Mouse (Mus musculus): ENCODE measurements around the gene Npepps. TPM values are rescaled to one million over a fixed set of nuclear protein-coding genes. Genes with fewer than 3 reads are reported as not detected.
"Not testable (repeated sequence)": the region's sequence is repeated elsewhere in the genome, so short reads cannot be mapped to it uniquely, and the experiment has no call there.

Npepps gene
- polyA plus RNA-seq, 1 experiment from 2014 or later, result 85.5 TPM

- peaks cover 98% of the 10 kb centered on the region for H3K36me3 ChIP-seq (replicated peaks)
- H3K4me1 ChIP-seq, result no peaks in the 10 kb centered on the region
- no peak overlapping the region for H3K4me3 ChIP-seq
- no peaks in the 10 kb centered on the region for H3K9me3 ChIP-seq
- WGBS, result 87% methylated on average over 3 of the region's 3 CpGs
- DNase-seq (ENCODE audit: low spot score), result no peak
- H3K27me3 ChIP-seq (replicated peaks; ENCODE audit: low read depth, poor library complexity, severe bottlenecking), result no peaks in the 10 kb centered on the region
- no peak overlapping the region for H3K27ac ChIP-seq (replicated peaks)
These were observed 60.2 kb downstream of the Npepps start for GRCm38 (mm10) chr11:97220211-97220610.

GRCm38 (mm10) chr11:97214411-97214810 lies 66.0 kb downstream of the Npepps start:
- peaks cover 100% of the 10 kb centered on the region for H3K36me3 ChIP-seq (replicated peaks)
- no peaks in the 10 kb centered on the region for H3K4me1 ChIP-seq
- WGBS, result 94% methylated on average over 5 of the region's 5 CpGs
- no peak for DNase-seq (ENCODE audit: low spot score)
- no peak overlapping the region for H3K4me3 ChIP-seq
- no peaks in the 10 kb centered on the region for H3K27me3 ChIP-seq (replicated peaks; ENCODE audit: low read depth, poor library complexity, severe bottlenecking)
- no peaks in the 10 kb centered on the region for H3K9me3 ChIP-seq
- no peak overlapping the region for H3K27ac ChIP-seq (replicated peaks)

- Histone ChIP-seq H3K36me3 (replicated peaks) (peaks cover 99% of the 10 kb centered on the region), H3K4me3 (no peak overlapping the region), H3K27ac (replicated peaks) (no peak overlapping the region), H3K27me3 (replicated peaks; ENCODE audit: low read depth, poor library complexity, severe bottlenecking) (no peaks in the 10 kb centered on the region), H3K9me3 (no peaks in the 10 kb centered on the region), H3K4me1 (no peaks in the 10 kb centered on the region)
- DNase-seq (ENCODE audit: low spot score), result no peak
- whole genome bisulfite sequencing, result 88% methylated on average over 9 of the region's 9 CpGs
These were observed 69.6 kb downstream of the Npepps start for GRCm38 (mm10) chr11:97210728-97211400.

- no peaks in the 10 kb centered on the region for H3K9me3 ChIP-seq
- DNase-seq (ENCODE audit: low spot score), result no peak
- no peak overlapping the region for H3K27ac ChIP-seq (replicated peaks)
- no peaks in the 10 kb centered on the region for H3K4me1 ChIP-seq
- no peaks in the 10 kb centered on the region for H3K27me3 ChIP-seq (replicated peaks; ENCODE audit: low read depth, poor library complexity, severe bottlenecking)
- no peak overlapping the region for H3K4me3 ChIP-seq
- WGBS, result 92% methylated on average over 8 of the region's 8 CpGs
- H3K36me3 ChIP-seq (replicated peaks), result peaks cover 73% of the 10 kb centered on the region
These were observed 73.4 kb downstream of the Npepps start for GRCm38 (mm10) chr11:97207011-97207422.

- H3K36me3 ChIP-seq (replicated peaks), result peaks cover 7% of the 10 kb centered on the region
- no peak overlapping the region for H3K4me3 ChIP-seq
- no peaks in the 10 kb centered on the region for H3K9me3 ChIP-seq
- H3K4me1 ChIP-seq, result peaks cover 2% of the 10 kb centered on the region; the same call in 1 of the 2 replicates
- H3K27me3 ChIP-seq (replicated peaks; ENCODE audit: low read depth, poor library complexity, severe bottlenecking), result no peaks in the 10 kb centered on the region
- DNase-seq (ENCODE audit: low spot score), result no peak
- no peak overlapping the region for H3K27ac ChIP-seq (replicated peaks)
- WGBS, result 87% methylated on average over 6 of the region's 6 CpGs
These were observed 80.9 kb downstream of the Npepps start for GRCm38 (mm10) chr11:97199519-97199918.

GRCm38 (mm10) chr11:97198601-97199000 lies 81.8 kb downstream of the Npepps start:
- H3K27me3 ChIP-seq (replicated peaks; ENCODE audit: low read depth, poor library complexity, severe bottlenecking), result no peaks in the 10 kb centered on the region
- peaks cover 15% of the 10 kb centered on the region; the same call in 1 of the 2 replicates for H3K36me3 ChIP-seq (replicated peaks)
- no peaks in the 10 kb centered on the region for H3K9me3 ChIP-seq
- no peak overlapping the region for H3K4me3 ChIP-seq
- peak; percentile 70 for DNase-seq (ENCODE audit: low spot score)
- 19% methylated on average over 5 of the region's 5 CpGs for WGBS
- no peak overlapping the region for H3K27ac ChIP-seq (replicated peaks)
- H3K4me1 ChIP-seq, result peaks cover 2% of the 10 kb centered on the region; the same call in 1 of the 2 replicates

GRCm38 (mm10) chr11:97197021-97197420 lies 83.4 kb downstream of the Npepps start:
- no peak overlapping the region for H3K27ac ChIP-seq (replicated peaks)
- 84% methylated on average over 8 of the region's 8 CpGs for WGBS
- peaks cover 15% of the 10 kb centered on the region; the same call in 1 of the 2 replicates for H3K36me3 ChIP-seq (replicated peaks)
- DNase-seq (ENCODE audit: low spot score), result no peak
- peaks cover 2% of the 10 kb centered on the region; the same call in 1 of the 2 replicates for H3K4me1 ChIP-seq
- H3K9me3 ChIP-seq, result no peaks in the 10 kb centered on the region
- no peak overlapping the region for H3K4me3 ChIP-seq
- no peaks in the 10 kb centered on the region for H3K27me3 ChIP-seq (replicated peaks; ENCODE audit: low read depth, poor library complexity, severe bottlenecking)

- Histone ChIP-seq H3K36me3 (replicated peaks) (peaks cover 16% of the 10 kb centered on the region; the same call in 1 of the 2 replicates), H3K4me1 (peaks cover 2% of the 10 kb centered on the region; the same call in 1 of the 2 replicates), H3K27me3 (replicated peaks; ENCODE audit: low read depth, poor library complexity, severe bottlenecking) (no peaks in the 10 kb centered on the region), H3K27ac (replicated peaks) (no peak overlapping the region), H3K4me3 (no peak overlapping the region), H3K9me3 (no peaks in the 10 kb centered on the region)
- WGBS, result 77% methylated on average over 12 of the region's 12 CpGs
- DNase-seq (ENCODE audit: low spot score), result no peak
These were observed 83.9 kb downstream of the Npepps start for GRCm38 (mm10) chr11:97196541-97196940.

- Histone ChIP-seq H3K9me3 (no peaks in the 10 kb centered on the region), H3K27ac (replicated peaks) (no peak overlapping the region), H3K4me1 (peaks cover 9% of the 10 kb centered on the region), H3K36me3 (replicated peaks) (peaks cover 31% of the 10 kb centered on the region), H3K27me3 (replicated peaks; ENCODE audit: low read depth, poor library complexity, severe bottlenecking) (no peaks in the 10 kb centered on the region), H3K4me3 (no peak overlapping the region)
- no peak for DNase-seq (ENCODE audit: low spot score)
These were observed 87.9 kb downstream of the Npepps start for GRCm38 (mm10) chr11:97192621-97192951.

- H3K9me3 ChIP-seq, result no peaks in the 10 kb centered on the region
- H3K36me3 ChIP-seq (replicated peaks), result peaks cover 31% of the 10 kb centered on the region
- no peaks in the 10 kb centered on the region for H3K27me3 ChIP-seq (replicated peaks; ENCODE audit: low read depth, poor library complexity, severe bottlenecking)
- peaks cover 9% of the 10 kb centered on the region for H3K4me1 ChIP-seq
- WGBS, result 80% methylated on average over 6 of the region's 6 CpGs
- H3K4me3 ChIP-seq, result no peak overlapping the region
- no peak overlapping the region for H3K27ac ChIP-seq (replicated peaks)
- DNase-seq (ENCODE audit: low spot score), result no peak
These were observed 88.4 kb downstream of the Npepps start for GRCm38 (mm10) chr11:97191915-97192620.

GRCm38 (mm10) chr11:97190992-97191391 lies 89.4 kb downstream of the Npepps start:
- Histone ChIP-seq H3K27me3 (replicated peaks; ENCODE audit: low read depth, poor library complexity, severe bottlenecking) (no peaks in the 10 kb centered on the region), H3K9me3 (no peaks in the 10 kb centered on the region), H3K27ac (replicated peaks) (no peak overlapping the region), H3K36me3 (replicated peaks) (peaks cover 36% of the 10 kb centered on the region), H3K4me1 (peaks cover 15% of the 10 kb centered on the region), H3K4me3 (no peak overlapping the region)
- DNase-seq (ENCODE audit: low spot score), result no peak
- WGBS, result 89% methylated on average over 6 of the region's 6 CpGs

GRCm38 (mm10) chr11:97189645-97190044 lies 90.8 kb downstream of the Npepps start:
- DNase-seq (ENCODE audit: low spot score); H3K27ac ChIP-seq (replicated peaks); H3K27me3 ChIP-seq (replicated peaks; ENCODE audit: low read depth, poor library complexity, severe bottlenecking); H3K9me3 ChIP-seq: not testable (repeated sequence)
- Histone ChIP-seq H3K36me3 (replicated peaks) (peaks cover 44% of the 10 kb centered on the region), H3K4me1 (peaks cover 27% of the 10 kb centered on the region), H3K4me3 (peak overlapping the region; percentile 91)
- 91% methylated on average over 6 of the region's 6 CpGs for WGBS

GRCm38 (mm10) chr11:97189231-97189630 lies 91.2 kb downstream of the Npepps start:
- WGBS, result 36% methylated on average over 3 of the region's 3 CpGs
- H3K36me3 ChIP-seq (replicated peaks), result peaks cover 44% of the 10 kb centered on the region
- no peaks in the 10 kb centered on the region for H3K9me3 ChIP-seq
- DNase-seq (ENCODE audit: low spot score), result peak; percentile 23
- peaks cover 31% of the 10 kb centered on the region for H3K4me1 ChIP-seq
- no peaks in the 10 kb centered on the region for H3K27me3 ChIP-seq (replicated peaks; ENCODE audit: low read depth, poor library complexity, severe bottlenecking)
- H3K4me3 ChIP-seq, result peak overlapping the region; percentile 91
- peak overlapping the region; percentile 99 for H3K27ac ChIP-seq (replicated peaks)

Measured in embryonic facial prominence, embryonic 10.5 days (tissue).